Mouse (Mus musculus): ENCODE measurements around the gene Tesk2.

The Tesk2 gene

DNA sequence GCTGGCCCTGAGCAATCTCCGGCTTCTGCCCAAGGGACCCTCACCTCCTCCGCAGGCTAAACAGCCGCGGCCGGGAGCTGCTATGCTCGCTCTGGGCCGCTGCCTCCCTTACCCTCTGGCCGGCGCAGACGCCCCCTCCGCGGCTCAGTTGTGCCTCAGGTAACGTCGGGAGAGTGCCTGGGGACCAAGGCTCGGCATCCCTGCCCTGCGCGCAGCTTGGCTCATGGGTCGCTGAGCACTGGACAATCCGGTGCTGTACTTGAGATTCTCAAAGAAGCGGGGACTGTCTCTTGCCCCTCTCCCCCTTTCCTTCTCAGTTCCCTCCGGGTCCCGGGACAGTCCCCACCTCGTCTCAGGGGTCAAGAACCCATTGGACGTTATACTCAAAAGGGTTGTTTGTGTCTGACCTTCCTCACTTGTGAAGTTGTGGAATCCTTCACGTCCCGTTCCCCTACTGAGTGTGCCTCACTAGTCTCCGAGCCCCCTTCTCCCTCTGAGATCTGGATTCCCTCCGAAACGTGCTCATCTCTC is 415 bp downstream of the Tesk2 start:
- DNase-seq = no peak

- DNase-seq = no peak
Measured at GRCm38 (mm10) chr4:116722230-116722629, 1.5 kb downstream of the Tesk2 start.

DNA sequence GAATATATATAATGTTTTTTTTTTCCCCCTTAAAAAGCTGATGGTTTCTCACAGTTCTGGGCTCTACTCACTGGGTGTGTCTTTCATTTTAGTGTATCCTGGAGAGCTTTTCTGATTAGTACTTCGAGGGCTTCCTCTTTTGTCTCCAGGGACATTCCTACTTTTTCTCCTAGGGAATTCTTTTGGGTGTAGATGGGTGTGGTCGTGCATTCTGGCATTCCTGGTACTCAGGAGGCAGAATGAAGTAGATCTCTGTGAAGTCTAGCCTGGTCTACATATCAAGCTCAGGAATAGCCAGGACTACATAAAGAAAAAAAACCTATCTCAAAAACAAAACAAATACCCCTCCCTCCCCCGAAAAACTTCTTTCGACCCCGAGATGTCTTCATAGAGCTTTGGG is 4.7 kb downstream of the Tesk2 start:
- DNase-seq = no peak

DNA sequence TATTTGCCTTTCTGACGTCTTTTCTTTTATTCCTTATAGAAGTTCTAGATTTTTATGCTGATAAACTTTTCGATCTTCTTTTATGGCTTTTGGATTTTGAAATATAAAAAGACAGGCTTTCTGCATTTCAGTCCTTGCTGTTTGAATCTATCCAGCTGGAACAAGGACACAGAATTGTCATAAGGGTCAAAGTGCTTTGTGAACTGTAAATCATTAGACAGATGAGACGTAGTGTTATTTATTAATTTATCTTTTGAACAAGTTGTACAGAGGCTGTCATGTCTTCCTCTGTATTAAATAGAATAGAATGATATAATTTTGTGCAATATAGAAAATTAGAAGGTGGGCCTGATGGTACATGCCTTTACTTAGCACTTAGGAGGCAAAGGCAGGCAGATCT is 6.7 kb downstream of the Tesk2 start:
- no peak for DNase-seq

GRCm38 (mm10) chr4:116729532-116729931 is 8.8 kb downstream of the Tesk2 start:
- DNase-seq = no peak

GRCm38 (mm10) chr4:116731077-116731476 is 10.3 kb downstream of the Tesk2 start:
- no peak for DNase-seq

- DNase-seq = no peak
Measured at GRCm38 (mm10) chr4:116732355-116732754, 11.6 kb downstream of the Tesk2 start.

GRCm38 (mm10) chr4:116734996-116735395 is 14.2 kb downstream of the Tesk2 start:
- DNase-seq = no peak

GRCm38 (mm10) chr4:116738972-116739751 is 18.4 kb downstream of the Tesk2 start:
- no peak for DNase-seq

DNA sequence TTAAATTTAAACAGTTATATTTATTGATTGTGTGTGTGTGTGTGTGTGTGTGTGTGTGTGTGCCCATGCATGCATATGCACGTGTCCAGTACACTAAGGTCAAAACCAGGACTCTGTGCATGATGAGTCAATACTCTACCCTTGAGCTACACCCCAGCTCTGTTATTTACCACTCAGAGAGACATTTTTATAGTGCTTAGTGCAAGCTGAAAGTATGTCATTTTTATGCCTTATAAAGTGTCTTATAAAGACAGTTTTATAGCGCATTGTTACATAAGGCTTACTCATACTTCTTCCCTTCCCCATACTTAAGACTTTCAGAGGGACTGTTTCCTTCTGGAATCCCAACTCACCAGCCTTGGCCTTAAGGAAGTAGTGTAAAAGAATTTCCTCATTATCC is 29.0 kb downstream of the Tesk2 start:
- no peak for DNase-seq

GRCm38 (mm10) chr4:116761914-116762313 is 41.2 kb downstream of the Tesk2 start:
- no peak for DNase-seq

DNA sequence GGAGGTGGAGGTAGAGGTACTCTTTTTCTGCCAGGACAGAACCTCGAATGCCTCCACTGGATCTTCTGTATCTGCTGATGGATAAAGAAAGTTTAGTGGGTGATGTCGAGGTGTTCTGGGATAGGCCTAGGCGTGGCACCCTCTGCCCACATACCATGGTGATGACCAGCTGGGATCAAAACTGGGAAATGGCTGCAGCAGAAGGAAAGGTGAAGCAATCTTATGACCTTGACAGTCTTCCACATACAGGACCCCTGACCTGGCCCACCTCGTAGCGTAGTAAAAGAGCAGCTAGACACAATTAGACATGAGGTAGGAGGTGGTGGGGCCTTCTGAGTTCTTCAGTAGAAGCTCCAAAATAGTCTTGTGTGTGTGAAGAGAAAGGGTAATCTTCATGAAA is 43.3 kb downstream of the Tesk2 start:
- DNase-seq = no peak

DNA sequence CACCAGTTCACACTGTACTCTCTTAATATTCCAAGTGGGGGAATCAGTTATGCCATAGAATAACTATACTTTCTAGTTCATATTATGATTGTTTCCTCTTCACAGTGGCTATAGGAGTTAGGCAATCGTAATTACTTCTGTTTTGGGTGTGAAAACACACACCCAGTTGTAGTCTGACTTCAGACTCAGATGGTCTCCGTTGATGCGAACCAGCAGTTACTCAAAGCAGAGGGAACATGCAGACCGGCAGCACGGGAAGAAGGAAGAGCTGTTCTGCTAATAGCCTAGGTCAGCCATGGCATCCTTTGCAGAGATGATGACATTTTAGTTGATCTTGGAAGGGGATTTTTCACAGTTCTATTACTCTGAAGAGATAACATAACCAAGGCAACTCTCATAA is 47.8 kb downstream of the Tesk2 start:
- DNase-seq = no peak

DNA sequence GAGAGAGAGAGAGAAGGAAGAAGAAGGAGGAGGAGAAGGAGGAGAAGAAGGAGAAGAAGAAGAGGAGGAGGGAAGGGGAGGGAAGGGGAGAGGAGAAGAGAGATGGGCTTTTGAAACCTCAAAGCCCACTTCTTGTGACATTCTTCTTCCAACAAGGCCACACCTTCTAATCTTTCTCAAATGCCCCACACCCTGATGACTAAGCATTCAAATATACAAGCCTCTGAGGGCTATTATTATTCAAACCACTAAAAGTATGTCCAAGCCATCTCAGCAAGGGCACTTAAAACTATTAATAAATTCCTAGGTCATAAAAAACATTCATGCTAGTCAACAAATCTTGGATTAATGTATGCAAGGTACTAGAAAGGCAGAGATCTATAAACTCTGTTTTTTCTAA is 48.3 kb downstream of the Tesk2 start:
- no peak for DNase-seq

DNA sequence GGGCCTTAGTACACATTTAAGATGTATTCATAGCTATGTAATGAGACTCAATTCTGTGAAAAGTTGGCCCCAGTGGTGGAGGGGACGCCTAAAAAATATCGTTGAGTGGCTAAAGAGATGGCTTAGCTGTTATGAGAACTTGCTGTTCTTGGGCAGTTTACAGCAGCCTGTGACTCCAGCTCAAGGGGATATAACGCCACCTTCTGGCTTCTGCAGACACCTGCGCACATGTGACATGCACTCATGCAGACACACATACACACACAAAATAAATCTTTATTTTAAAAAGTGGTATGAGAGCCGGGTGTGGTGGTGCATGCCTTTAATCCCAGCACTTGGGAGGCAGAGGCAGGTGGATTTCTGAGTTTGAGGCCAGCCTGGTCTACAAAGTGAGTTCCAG is 55.6 kb downstream of the Tesk2 start:
- DNase-seq = no peak

- no peak for DNase-seq
Measured at GRCm38 (mm10) chr4:116777079-116777478, 56.3 kb downstream of the Tesk2 start.

- no peak for DNase-seq
Measured at GRCm38 (mm10) chr4:116780541-116780940, 59.8 kb downstream of the Tesk2 start.

DNA sequence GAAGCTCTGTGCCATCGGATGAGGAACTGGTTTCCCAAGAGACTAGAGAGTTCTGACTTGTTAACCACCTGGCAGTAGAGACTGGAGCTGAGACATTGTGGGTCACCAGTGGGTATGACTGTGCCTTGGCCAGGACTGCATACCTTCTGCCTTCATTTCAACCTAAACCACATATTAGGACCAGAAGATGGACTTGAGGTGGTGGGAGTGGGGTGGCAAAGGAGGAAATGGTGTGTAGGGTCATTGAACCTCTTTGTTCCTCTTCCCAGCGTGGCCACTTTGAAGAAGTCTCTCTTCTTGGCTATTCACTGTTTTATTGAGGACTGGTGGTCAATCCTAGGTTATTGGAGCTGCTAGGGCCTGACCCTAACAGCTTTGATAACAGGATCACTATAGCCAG is 60.6 kb downstream of the Tesk2 start:
- no peak for DNase-seq

GRCm38 (mm10) chr4:116782171-116782570 is 61.4 kb downstream of the Tesk2 start:
- peak; percentile 31 for DNase-seq

- DNase-seq = no peak
Measured at GRCm38 (mm10) chr4:116786587-116786986, 65.8 kb downstream of the Tesk2 start.

DNA sequence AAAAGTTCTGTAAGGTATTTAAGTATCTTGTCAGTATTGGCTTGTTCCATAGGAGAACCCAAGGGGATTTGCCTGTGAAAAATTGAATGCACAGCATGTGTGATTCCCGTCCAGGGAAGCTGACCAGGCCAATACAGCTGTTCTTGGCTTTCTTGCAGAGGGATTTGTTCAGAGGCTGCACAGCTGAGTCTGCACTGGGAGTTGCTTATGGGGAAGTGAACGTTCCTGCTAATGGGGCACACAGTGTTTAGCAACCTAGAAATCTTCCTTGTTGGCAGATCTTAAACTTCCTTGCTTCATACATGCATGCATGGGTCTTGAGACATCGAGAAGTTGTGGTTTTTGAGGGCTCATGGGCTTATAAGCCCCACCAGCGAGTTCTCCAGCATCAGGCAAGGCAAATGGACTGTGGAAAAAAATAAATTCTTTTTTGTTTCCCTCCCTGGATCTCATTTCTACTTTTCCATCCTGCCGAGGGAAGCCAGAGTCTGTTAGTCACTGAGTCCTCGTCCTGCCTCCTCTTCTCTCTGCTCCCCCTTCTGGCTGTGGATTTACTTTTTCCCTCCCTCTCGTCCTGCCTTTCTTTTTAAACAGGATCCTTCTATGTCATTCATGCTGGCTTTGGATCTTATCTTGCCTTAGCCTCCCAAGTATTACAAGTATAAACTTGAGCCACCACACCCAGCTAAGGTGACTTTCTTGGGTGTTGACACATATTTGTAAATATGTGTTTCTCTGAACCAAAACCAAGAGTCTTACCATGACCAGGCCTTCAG is 67.4 kb downstream of the Tesk2 start:
- no peak for DNase-seq

DNA sequence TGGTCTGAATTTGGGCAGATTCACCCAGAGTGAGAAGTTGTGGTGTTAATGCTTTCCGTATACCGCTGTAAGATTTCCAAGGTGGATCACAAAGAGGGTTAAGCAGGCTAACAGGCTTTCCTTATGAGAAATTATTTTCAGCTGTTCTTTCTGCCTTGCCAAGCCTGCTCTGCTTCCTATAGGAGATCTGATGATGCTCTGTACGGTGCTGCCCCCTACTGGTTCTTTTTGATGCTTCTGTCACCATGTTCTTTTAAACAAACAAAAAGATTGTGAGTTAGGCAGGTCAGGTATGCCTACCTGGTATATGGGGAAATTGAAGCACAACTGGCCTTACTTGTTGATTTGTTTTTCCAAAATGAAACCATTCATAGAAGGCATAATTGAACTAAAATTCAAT is 68.2 kb downstream of the Tesk2 start:
- DNase-seq = peak; percentile 77

DNA sequence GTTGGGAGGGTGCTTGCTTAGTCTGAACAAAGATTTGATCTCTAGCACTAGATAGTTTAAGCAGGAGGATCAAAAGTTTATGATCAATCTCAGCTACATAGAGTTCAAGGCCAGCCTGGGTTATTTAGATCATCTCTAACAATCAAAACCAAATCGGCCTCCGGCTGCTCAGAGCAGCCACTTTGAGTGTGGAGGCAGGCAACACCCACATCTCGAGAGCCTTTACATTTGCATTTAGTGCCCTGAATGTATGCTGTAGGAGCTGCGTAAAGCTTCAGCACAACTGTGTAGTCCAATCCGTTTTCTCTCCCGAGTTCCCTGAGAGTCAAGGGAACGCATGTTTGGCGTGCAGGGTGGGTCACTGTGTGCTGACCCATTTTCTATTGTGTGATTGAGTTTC is 71.7 kb downstream of the Tesk2 start:
- DNase-seq = no peak

DNA sequence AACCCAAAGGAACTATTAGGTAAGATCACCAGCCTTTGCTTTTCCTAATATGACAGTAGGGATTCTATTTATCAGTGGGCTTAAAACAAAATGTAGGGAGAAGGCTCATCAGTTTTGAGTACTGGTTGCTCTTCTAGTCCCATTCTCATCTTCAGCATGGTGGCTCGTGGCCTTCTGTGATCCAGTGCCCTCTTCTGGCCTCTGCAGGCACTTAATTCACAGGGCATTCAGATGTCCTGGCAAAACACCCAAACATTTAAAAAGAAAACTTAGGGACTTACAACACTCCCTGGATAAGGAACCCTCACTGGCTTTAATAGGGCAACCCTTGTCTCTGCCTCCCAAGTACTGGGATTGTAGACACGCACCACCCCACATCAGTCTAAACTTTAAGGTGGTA is 73.5 kb downstream of the Tesk2 start:
- no peak for DNase-seq
